Mouse (Mus musculus): ENCODE results near the gene Idi1.
"Not testable (repeated sequence)": the region's sequence is repeated elsewhere in the genome, so short reads cannot be mapped to it uniquely, and the experiment has no call there.

The Idi1 gene

DNA sequence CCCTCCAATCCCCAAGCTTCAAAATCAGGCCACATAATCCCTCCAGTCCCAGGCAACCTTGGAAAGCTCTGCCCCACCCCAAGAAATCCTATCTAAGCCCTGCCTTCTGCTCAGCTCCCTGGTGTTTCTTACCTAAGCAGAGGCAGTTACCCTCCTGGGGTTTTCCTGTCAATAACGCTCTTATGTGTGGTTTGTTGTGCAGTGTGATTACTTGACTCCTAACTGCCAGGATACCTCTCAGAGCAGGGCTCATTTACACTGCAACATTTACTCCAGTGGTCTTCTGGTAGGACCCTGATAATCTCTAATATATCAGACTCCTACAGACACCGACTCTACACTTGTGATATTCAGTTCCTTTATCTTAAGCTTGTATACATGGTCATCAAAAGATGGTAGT is 48.2 kb downstream of the Idi1 start:
- H3K4me3 ChIP-seq (replicated peaks; ENCODE audit: low read length), result no peak overlapping the region
- H3K27me3 ChIP-seq (ENCODE audit: insufficient read depth, low read length), result no peaks in the 10 kb centered on the region
- no peaks in the 10 kb centered on the region for H3K36me3 ChIP-seq (ENCODE audit: insufficient read depth, low read length)
- peaks cover 53% of the 10 kb centered on the region for H3K9me3 ChIP-seq (ENCODE audit: low read length)
- H3K4me1 ChIP-seq (replicated peaks; ENCODE audit: low read depth, low read length), result peaks cover under 1% of the 10 kb centered on the region
- TF ChIP-seq CTCF (conservative IDR thresholded peaks at IDR 0.05; ENCODE audit: low read length), result no peak

DNA sequence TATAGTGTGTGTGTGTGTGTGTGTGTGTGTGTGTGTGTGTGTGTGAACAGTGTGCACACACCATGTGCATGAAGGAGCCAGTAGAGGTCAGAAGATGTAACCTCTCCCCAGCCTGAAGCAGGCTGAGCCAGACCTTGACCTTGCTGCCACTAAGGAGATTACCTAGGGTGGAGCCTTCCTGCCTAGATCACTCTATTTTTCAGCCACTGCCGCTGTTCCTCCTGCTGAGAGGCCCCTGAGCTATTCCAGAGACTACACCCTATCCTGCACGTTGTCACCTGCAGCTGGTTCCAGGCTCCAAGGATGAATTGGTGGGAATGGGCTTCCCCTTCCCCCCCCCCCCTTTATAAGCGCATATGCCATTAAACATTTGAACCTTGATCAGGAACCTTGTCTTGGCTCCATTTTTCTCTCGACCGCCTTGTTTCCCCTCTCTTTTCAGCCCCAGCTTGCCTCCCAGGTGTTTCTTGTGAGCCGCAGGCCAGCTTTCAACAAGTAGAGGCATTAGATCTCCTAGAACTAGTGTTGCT is 52.4 kb downstream of the Idi1 start:
- H3K4me3 ChIP-seq (replicated peaks; ENCODE audit: low read length), result not testable (repeated sequence)
- peaks cover 34% of the 10 kb centered on the region for H3K9me3 ChIP-seq (ENCODE audit: low read length)

DNA sequence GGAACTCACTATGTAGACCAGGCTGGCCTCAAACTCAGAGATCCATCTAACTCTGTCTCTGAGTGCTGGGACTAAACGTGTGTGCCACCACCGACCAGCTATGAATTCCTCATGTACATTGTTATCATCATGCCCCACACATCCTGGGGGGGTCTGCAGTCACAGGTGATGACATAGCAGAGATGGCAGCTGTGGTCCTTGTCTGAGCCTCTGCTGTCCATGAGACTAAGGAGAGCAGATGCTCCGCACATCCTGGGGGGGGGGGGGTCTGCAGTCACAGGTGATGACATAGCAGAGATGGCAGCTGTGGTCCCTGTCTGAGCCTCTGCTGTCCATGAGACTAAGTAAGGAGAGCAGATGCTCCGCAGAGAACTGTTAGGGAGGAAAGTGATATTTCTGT is 55.8 kb downstream of the Idi1 start:
- H3K4me3 ChIP-seq (replicated peaks; ENCODE audit: low read length); H3K36me3 ChIP-seq (ENCODE audit: insufficient read depth, low read length); H3K27me3 ChIP-seq (ENCODE audit: insufficient read depth, low read length): not testable (repeated sequence)
- Histone ChIP-seq H3K9me3 (ENCODE audit: low read length) (peaks cover 21% of the 10 kb centered on the region), H3K4me1 (replicated peaks; ENCODE audit: low read depth, low read length) (peaks cover 12% of the 10 kb centered on the region)

More for the DNA sequence above, 52.4 kb downstream of the Idi1 start:
- H3K27me3 ChIP-seq (ENCODE audit: insufficient read depth, low read length); H3K36me3 ChIP-seq (ENCODE audit: insufficient read depth, low read length): not testable (repeated sequence)
- H3K4me1 ChIP-seq (replicated peaks; ENCODE audit: low read depth, low read length), result peaks cover 12% of the 10 kb centered on the region

DNA sequence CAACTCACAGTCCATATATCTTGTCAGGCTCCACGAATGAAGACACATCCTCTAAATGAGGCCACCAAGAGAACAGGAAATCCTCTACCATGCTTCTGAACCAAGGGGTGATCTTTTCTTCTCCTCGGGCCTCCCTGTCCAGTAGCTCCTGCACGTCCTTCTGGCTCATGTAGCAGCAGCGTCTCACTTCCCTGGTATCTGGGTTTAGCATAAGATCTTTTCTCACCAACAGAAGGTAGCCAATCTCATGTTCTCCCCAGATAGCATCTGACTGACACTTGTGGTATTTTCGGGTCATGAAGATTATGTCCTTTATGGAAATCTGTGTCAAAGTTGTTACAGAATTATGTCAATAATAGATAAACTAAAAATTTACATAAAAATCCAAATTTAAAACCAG is 56.4 kb downstream of the Idi1 start:
- peaks cover 15% of the 10 kb centered on the region for H3K9me3 ChIP-seq (ENCODE audit: low read length)
- H3K27me3 ChIP-seq (ENCODE audit: insufficient read depth, low read length); H3K4me3 ChIP-seq (replicated peaks; ENCODE audit: low read length); H3K36me3 ChIP-seq (ENCODE audit: insufficient read depth, low read length): not testable (repeated sequence)
- H3K4me1 ChIP-seq (replicated peaks; ENCODE audit: low read depth, low read length), result peaks cover 12% of the 10 kb centered on the region
